Mouse (Mus musculus) cerebellum, adult 18-20 months (tissue): ENCODE results near the gene Olfr1395.
A peak's percentile ranks its signal among the peaks of the same experiment; 100 is the strongest.

Source experiments
- DNase-seq, 2 experiments: peaks; one replicate each; pipeline ENCODE4 v3.0.0; 2021

Olfr1395 gene

GRCm38 (mm10) chr11:49141974-49142373 is at the start of gene Olfr1395:
Gene Olfr1395 (plus strand): TSS chr11:49142274.
- DNase-seq: no peak

- DNase-seq: no peak
Measured at GRCm38 (mm10) chr11:49092786-49093185, 49.3 kb upstream of the Olfr1395 start.

- no peak for DNase-seq
Measured at GRCm38 (mm10) chr11:49093861-49094660, 48.0 kb upstream of the Olfr1395 start.

GRCm38 (mm10) chr11:49095367-49095766 is 46.7 kb upstream of the Olfr1395 start:
- no peak for DNase-seq

GRCm38 (mm10) chr11:49100409-49100808 is 41.7 kb upstream of the Olfr1395 start:
- DNase-seq: no peak

GRCm38 (mm10) chr11:49101500-49101899 is 40.6 kb upstream of the Olfr1395 start:
- DNase-seq: no peak

- peak; percentile 77 to 83 for DNase-seq
Measured at GRCm38 (mm10) chr11:49103047-49103693, 38.9 kb upstream of the Olfr1395 start.

- no peak for DNase-seq
Measured at GRCm38 (mm10) chr11:49105752-49106151, 36.3 kb upstream of the Olfr1395 start.

GRCm38 (mm10) chr11:49107650-49108537 is 34.2 kb upstream of the Olfr1395 start:
- no peak for DNase-seq

GRCm38 (mm10) chr11:49108833-49109232 is 33.2 kb upstream of the Olfr1395 start:
- peak in 1 of 2 experiments; percentile 5 for DNase-seq

- DNase-seq: no peak
Measured at GRCm38 (mm10) chr11:49111000-49111399, 31.1 kb upstream of the Olfr1395 start.

- no peak for DNase-seq
Measured at GRCm38 (mm10) chr11:49112624-49113219, 29.4 kb upstream of the Olfr1395 start.

GRCm38 (mm10) chr11:49114158-49114557 is 27.9 kb upstream of the Olfr1395 start:
- no peak for DNase-seq

GRCm38 (mm10) chr11:49114774-49115173 is 27.3 kb upstream of the Olfr1395 start, which contains the start of gene Olfr1396:
Gene Olfr1396 (minus strand): TSS chr11:49114874.
- DNase-seq: no peak

GRCm38 (mm10) chr11:49119635-49120034 is 22.4 kb upstream of the Olfr1395 start:
- no peak for DNase-seq

GRCm38 (mm10) chr11:49124169-49124568 is 17.9 kb upstream of the Olfr1395 start:
- no peak for DNase-seq

GRCm38 (mm10) chr11:49154077-49154476 is 12.0 kb downstream of the Olfr1395 start, which contains the start of gene Olfr1394:
Gene Olfr1394 (plus strand): TSS chr11:49154377.
- no peak for DNase-seq

GRCm38 (mm10) chr11:49156821-49157814 is 15.0 kb downstream of the Olfr1395 start:
- no peak for DNase-seq

- no peak for DNase-seq
Measured at GRCm38 (mm10) chr11:49168839-49169611, 27.0 kb downstream of the Olfr1395 start.

- DNase-seq: no peak
Measured at GRCm38 (mm10) chr11:49170576-49170975, 28.5 kb downstream of the Olfr1395 start.
